Mouse (Mus musculus): ENCODE measurements around the gene Samd14. TPM values are rescaled to one million over a fixed set of nuclear protein-coding genes. Genes with fewer than 3 reads are reported as not detected.

Samd14 gene
- polyA plus RNA-seq, 1 experiment from 2014 or later = 5.4 TPM

DNA sequence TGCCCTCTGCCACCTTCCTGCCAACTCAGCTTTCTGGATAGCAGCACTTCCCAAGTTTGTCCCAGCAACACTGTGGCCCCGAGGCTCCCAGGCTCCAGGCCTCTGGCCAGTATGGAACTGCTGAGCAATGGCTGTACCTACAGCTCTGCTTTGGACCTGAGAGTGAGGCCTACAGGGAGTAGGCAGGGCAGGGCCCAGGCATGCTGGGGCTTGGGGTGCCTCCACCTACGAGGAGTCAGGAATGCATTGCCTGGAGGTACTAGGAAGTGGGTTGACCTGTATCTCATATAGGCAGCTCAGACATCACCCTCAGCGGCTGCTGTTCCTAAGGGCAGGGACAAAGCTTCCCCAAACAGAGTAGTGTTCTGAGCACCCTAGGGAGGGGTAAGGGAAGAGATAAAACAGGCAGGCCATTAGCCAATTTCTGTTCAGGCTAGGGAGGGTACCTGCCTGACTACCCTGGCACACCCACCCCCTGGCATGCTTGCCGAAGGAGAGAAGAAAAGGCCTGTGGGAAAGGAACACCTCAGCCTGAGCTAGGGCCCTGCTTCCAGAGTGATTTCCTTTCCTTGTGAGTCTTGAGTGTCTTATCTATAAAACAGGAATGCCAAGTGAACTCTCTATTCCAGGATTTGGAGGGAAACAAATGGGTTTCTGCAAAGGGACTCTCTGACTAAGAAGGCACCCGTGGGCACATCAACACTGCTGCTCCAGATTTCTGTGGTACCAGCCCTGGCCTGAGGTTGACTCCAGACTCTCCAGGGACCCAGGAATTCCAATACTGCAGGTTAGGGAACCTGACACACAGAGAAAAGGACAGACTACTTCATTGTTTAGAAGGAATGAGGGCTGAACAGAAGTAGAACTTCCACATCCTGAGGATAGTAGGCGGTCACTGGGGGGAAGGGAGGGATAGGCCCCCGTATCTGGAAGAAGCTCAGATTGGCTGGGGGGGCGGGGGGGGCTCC is 60.7 kb downstream of the Samd14 start:
- no peak overlapping the region for H3K4me3 ChIP-seq (ENCODE audit: low read depth, low read length)
- H3K9ac ChIP-seq (replicated peaks; ENCODE audit: low read depth) = no peak overlapping the region
- WGBS = 38% methylated on average over 8 of the region's 8 CpGs
- H3K36me3 ChIP-seq (ENCODE audit: insufficient read depth, low read length) = no peaks in the 10 kb centered on the region; the same call in 1 of the 2 replicates
- ATAC-seq = peak; percentile 35
- H3K4me1 ChIP-seq (ENCODE audit: insufficient read depth, low read depth, low read length) = peaks cover 44% of the 10 kb centered on the region
- H3K27ac ChIP-seq (ENCODE audit: low read length) = peak overlapping the region; percentile 82
- no peaks in the 10 kb centered on the region for H3K27me3 ChIP-seq (replicated peaks; ENCODE audit: insufficient read depth, low read length)
- H3K4me2 ChIP-seq (replicated peaks; ENCODE audit: low read depth, low read length) = 0 out of 2 replicates have a peak overlapping the region, but pooled peaks have one; percentile 8
- no peaks in the 10 kb centered on the region for H3K9me3 ChIP-seq (ENCODE audit: low read length)
- DNase-seq (ENCODE audit: low spot score) = no peak
- TF ChIP-seq CTCF (IDR thresholded peaks at IDR 0.05) (no peak), EP300 (IDR thresholded peaks at IDR 0.05) (peak; percentile 17; the same call in 1 of the 2 replicates)

DNA sequence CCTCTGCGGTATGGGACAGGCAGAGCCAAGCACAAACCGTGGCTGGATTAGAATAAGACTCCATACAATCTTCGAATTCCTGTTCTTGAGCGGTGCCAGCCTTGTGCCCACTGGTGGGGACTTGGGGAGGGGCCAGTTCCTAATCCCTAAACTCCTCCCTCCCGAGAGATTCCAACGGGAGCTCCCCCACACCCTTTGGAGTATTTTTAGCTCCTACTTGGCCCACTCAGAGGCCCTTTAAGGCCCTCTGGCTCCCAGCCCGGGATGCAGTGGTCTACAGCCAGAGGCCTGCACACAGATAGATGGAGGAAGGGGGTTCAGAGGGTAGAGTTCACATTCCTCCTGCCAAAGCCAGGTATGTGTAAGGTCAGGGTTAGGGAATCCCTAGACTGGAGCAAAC is 61.6 kb downstream of the Samd14 start:
- no peaks in the 10 kb centered on the region; the same call in 1 of the 2 replicates for H3K36me3 ChIP-seq (ENCODE audit: insufficient read depth, low read length)
- peaks cover 44% of the 10 kb centered on the region for H3K4me1 ChIP-seq (ENCODE audit: insufficient read depth, low read depth, low read length)
- ATAC-seq (peak; percentile 34), DNase-seq (ENCODE audit: low spot score) (peak; percentile 87)
- H3K4me2 ChIP-seq (replicated peaks; ENCODE audit: low read depth, low read length) = 0 out of 2 replicates have a peak overlapping the region, but pooled peaks have one; percentile 8
- no peaks in the 10 kb centered on the region for H3K27me3 ChIP-seq (replicated peaks; ENCODE audit: insufficient read depth, low read length)
- H3K9me3 ChIP-seq (ENCODE audit: low read length) = no peaks in the 10 kb centered on the region
- no peak for TF ChIP-seq CTCF (IDR thresholded peaks at IDR 0.05)
- peak; percentile 41; the same call in 1 of the 2 replicates for TF ChIP-seq EP300 (IDR thresholded peaks at IDR 0.05)
- H3K27ac ChIP-seq (ENCODE audit: low read length) = peak overlapping the region; percentile 82
- H3K4me3 ChIP-seq (ENCODE audit: low read depth, low read length) = no peak overlapping the region
- no peak overlapping the region for H3K9ac ChIP-seq (replicated peaks; ENCODE audit: low read depth)
- 14% methylated on average over 7 of the region's 7 CpGs for WGBS

DNA sequence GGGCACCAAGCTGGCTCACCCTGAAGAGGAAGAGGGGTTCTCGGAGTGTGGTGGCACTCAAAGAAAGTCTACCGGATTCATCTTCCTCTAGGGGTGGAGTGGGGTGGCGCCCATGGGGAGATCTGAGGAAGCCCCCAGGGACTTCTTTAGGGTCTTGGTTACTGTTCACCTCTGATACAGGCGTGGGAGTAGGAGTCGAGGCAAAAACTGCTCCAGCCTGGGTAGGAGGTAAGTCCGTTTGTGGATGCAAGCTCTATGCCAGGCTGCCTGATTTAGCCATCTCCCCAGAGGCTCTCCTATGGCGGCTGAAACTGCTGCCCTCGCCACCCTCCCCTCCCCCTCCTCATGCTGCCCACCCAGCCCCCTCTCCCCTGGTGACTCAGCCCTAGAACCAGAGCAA is 62.5 kb downstream of the Samd14 start:
- H3K27ac ChIP-seq (ENCODE audit: low read length) = peak overlapping the region; percentile 82
- peaks cover 44% of the 10 kb centered on the region for H3K4me1 ChIP-seq (ENCODE audit: insufficient read depth, low read depth, low read length)
- DNase-seq (ENCODE audit: low spot score) (no peak), ATAC-seq (no peak)
- H3K9ac ChIP-seq (replicated peaks; ENCODE audit: low read depth) = no peak overlapping the region
- no peak overlapping the region for H3K4me2 ChIP-seq (replicated peaks; ENCODE audit: low read depth, low read length)
- TF ChIP-seq CTCF (IDR thresholded peaks at IDR 0.05) = no peak
- WGBS = 64% methylated on average over 8 of the region's 8 CpGs
- H3K9me3 ChIP-seq (ENCODE audit: low read length) = no peaks in the 10 kb centered on the region
- H3K36me3 ChIP-seq (ENCODE audit: insufficient read depth, low read length) = no peaks in the 10 kb centered on the region; the same call in 1 of the 2 replicates
- no peak overlapping the region for H3K4me3 ChIP-seq (ENCODE audit: low read depth, low read length)
- H3K27me3 ChIP-seq (replicated peaks; ENCODE audit: insufficient read depth, low read length) = no peaks in the 10 kb centered on the region

DNA sequence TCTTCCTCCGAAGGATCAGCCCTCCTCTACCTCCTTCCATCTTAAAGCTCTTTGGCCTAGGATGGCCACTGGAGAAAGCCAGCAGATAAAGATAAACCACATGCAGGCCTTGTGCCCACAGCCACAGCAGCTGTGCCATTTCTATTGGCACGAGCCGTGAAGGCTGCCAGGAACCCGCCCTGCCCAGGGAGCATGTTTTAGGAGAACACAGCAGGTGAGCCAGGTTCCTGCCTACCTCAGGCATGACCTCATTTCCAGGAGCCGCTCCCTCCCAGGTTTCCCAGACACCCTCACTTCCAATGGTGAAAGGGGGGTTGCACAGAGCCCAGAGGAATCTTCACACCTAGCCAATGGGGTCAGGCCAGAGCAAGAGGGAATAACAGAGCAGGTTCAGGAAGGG is 63.1 kb downstream of the Samd14 start:
- no peak overlapping the region for H3K4me3 ChIP-seq (ENCODE audit: low read depth, low read length)
- H3K27me3 ChIP-seq (replicated peaks; ENCODE audit: insufficient read depth, low read length) = no peaks in the 10 kb centered on the region
- DNase-seq (ENCODE audit: low spot score) (peak; percentile 88), ATAC-seq (peak; percentile 16)
- no peak for TF ChIP-seq CTCF (IDR thresholded peaks at IDR 0.05)
- TF ChIP-seq EP300 (IDR thresholded peaks at IDR 0.05) = peak; percentile 39; the same call in 1 of the 2 replicates
- 39% methylated on average over 5 of the region's 5 CpGs for WGBS
- peak overlapping the region; percentile 82 for H3K27ac ChIP-seq (ENCODE audit: low read length)
- no peaks in the 10 kb centered on the region for H3K9me3 ChIP-seq (ENCODE audit: low read length)
- H3K4me1 ChIP-seq (ENCODE audit: insufficient read depth, low read depth, low read length) = peaks cover 44% of the 10 kb centered on the region
- H3K4me2 ChIP-seq (replicated peaks; ENCODE audit: low read depth, low read length) = 0 out of 2 replicates have a peak overlapping the region, but pooled peaks have one; percentile 12
- no peak overlapping the region for H3K9ac ChIP-seq (replicated peaks; ENCODE audit: low read depth)
- no peaks in the 10 kb centered on the region for H3K36me3 ChIP-seq (ENCODE audit: insufficient read depth, low read length)

DNA sequence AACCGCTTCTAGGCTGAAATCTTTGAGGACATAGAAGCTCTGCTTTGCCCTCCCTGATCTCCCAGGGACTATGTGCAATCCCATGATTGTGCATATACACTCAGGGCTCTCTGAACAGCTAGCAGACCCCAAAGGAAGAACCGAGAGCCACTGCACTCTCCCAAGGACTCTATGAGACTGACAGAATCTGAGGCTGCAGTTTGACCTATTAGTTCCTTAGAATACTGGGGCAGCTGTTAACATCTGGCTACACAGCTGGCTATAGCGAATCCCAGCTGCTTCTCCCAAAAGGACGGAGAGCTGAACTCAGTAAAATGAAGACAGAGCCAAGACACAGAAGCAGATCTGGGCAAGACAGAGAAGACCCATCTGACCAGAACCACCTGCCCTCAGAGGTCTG is 64.2 kb downstream of the Samd14 start:
- Histone ChIP-seq H3K4me1 (ENCODE audit: insufficient read depth, low read depth, low read length) (peaks cover 49% of the 10 kb centered on the region), H3K4me3 (ENCODE audit: low read depth, low read length) (no peak overlapping the region), H3K36me3 (ENCODE audit: insufficient read depth, low read length) (no peaks in the 10 kb centered on the region), H3K4me2 (replicated peaks; ENCODE audit: low read depth, low read length) (peak overlapping the region; percentile 83; the same call in 1 of the 2 replicates), H3K27me3 (replicated peaks; ENCODE audit: insufficient read depth, low read length) (no peaks in the 10 kb centered on the region), H3K9me3 (ENCODE audit: low read length) (no peaks in the 10 kb centered on the region), H3K27ac (ENCODE audit: low read length) (peak overlapping the region; percentile 92), H3K9ac (replicated peaks; ENCODE audit: low read depth) (no peak overlapping the region)
- ATAC-seq = no peak
- 57% methylated on average over 4 of the region's 4 CpGs for WGBS
- DNase-seq (ENCODE audit: low spot score) = peak; percentile 60
- TF ChIP-seq CTCF (IDR thresholded peaks at IDR 0.05) (no peak), EP300 (IDR thresholded peaks at IDR 0.05) (no peak)

DNA sequence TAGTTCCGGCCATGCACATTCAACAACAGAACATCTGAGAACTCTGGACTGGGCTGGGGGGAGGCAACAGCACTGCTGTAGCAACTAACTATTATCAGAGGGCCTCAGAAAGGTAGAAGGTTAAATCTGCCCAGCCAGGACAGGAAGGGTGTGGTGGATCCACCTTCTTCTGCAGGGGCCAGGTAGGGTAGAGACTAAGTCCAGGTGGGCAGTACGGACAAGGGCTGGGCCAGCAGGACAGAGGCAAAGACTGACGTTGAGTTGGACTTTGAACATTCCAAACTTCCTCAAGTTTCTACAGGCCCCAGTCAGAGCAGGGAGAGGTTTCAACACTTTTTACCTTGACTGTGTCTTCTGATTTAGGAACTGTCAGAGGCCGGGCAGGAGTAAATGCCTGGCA is 65.0 kb downstream of the Samd14 start:
- Histone ChIP-seq H3K4me2 (replicated peaks; ENCODE audit: low read depth, low read length) (peak overlapping the region; percentile 83), H3K4me3 (ENCODE audit: low read depth, low read length) (peak overlapping the region; percentile 63), H3K9me3 (ENCODE audit: low read length) (no peaks in the 10 kb centered on the region), H3K27me3 (replicated peaks; ENCODE audit: insufficient read depth, low read length) (no peaks in the 10 kb centered on the region), H3K4me1 (ENCODE audit: insufficient read depth, low read depth, low read length) (peaks cover 57% of the 10 kb centered on the region), H3K27ac (ENCODE audit: low read length) (peak overlapping the region; percentile 92), H3K9ac (replicated peaks; ENCODE audit: low read depth) (no peak overlapping the region), H3K36me3 (ENCODE audit: insufficient read depth, low read length) (no peaks in the 10 kb centered on the region)
- DNase-seq (ENCODE audit: low spot score) (no peak), ATAC-seq (no peak)
- TF ChIP-seq CTCF (IDR thresholded peaks at IDR 0.05) = no peak
- TF ChIP-seq EP300 (IDR thresholded peaks at IDR 0.05) = no peak
- 36% methylated on average over 4 of the region's 4 CpGs for WGBS

Data from lung, postnatal 0 days (tissue).